Mouse (Mus musculus) adrenal gland, postnatal 14 days (tissue): ENCODE results near the gene Galnt3. TPM values are rescaled to one million over a fixed set of nuclear protein-coding genes. Genes with fewer than 3 reads are reported as not detected.

Source experiments
- total RNA-seq: library from RNA; stranded (reverse); gene quantifications from 2 replicates; pipeline ENCODE4 v1.2.3, GENCODE M21; 2021

Gene Galnt3
- total RNA-seq, 1 experiment from 2014 or later = 1.1 TPM

Other genes starting within 250 kb of the Galnt3 start
- gene Ttc21b, start 131.6 kb upstream of the Galnt3 start, total RNA-seq = 6.2 and 7.0 TPM in 2 replicates